In the genomic region with DNA sequence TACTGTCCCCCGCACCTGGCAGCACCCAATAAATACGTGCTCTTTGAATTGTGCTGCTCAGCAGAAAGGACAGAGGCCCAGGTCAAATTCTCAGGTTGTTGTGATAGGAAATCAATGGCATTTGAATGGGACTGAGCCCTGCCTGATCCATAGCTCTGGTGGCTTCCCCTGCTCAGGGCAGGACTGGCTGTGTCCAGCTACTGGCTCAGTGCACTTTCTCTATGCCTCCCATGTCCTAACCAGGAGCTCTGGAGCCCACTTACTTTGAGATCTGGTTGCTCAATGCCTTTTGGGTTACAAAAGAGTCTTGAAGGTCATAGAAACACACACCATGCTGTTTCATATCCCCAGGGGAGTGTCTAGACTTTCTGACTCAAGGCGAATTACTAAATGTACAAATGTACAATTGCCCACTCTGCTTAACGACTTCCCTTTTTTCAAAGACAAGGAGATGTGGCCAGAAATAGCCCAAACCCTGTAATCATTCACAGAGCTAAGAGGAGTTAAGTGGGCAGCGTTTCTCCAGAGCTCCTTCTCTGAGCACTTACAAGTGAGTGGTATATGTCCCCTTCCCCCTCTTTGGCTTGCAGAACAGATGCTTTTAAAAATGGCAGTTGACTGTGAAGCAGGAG, we compare ENCODE assay signal across 12 mouse cellular contexts.
DNase-seq lines count a peak whose midpoint lies in the region; ATAC-seq and TF ChIP-seq lines count a peak whose summit lies in the region.
"Had no signal": no experiment of that assay in that cellular context is flagged by ENCODE, and none has a peak within 500 bp of the region (broad histone marks: within the 10 kb centered on the region; RNA-seq: fewer than 3 reads in every experiment).

No protein-coding gene starts in this region.

- H3K27me3 ChIP-seq in heart, embryonic 13.5 days (replicated peaks) = no peaks in the 10 kb centered on the region
- H3K27me3 ChIP-seq in CH12.LX (replicated peaks) = no peaks in the 10 kb centered on the region
- H3K27me3 ChIP-seq in limb, embryonic 10.5 days (ENCODE audit: low read depth, poor library complexity, severe bottlenecking) = peaks cover 11% of the 10 kb centered on the region; the same call in 1 of the 2 replicates
- H3K27me3 ChIP-seq: embryonic facial prominence, embryonic 12.5 days had no signal

- no peak overlapping the region for H3K4me3 ChIP-seq in heart, embryonic 13.5 days
- peak overlapping the region in 1 of 3 experiments; percentile 7 for H3K4me3 ChIP-seq in CH12.LX (replicated peaks in 1 of 3; ENCODE audit: low read depth in 2 of 3, low read length in 2 of 3, poor library complexity in 1 of 3)
- H3K4me3 ChIP-seq in cortical plate, adult 2 months (ENCODE audit: insufficient read depth, low read length) = no peak overlapping the region
- H3K4me3 ChIP-seq in limb, embryonic 10.5 days = no peak overlapping the region
- H3K4me3 ChIP-seq: embryonic facial prominence, embryonic 12.5 days had no signal

- ATAC-seq in heart, embryonic 13.5 days (ENCODE audit: extremely low read depth, insufficient number of reproducible peaks, low FRiP score, low TSS enrichment) = no peak
- ATAC-seq in megakaryocyte progenitor cell, adult 5-6 weeks (replicated peaks; ENCODE audit: poor library complexity) = peak; percentile 94
- ATAC-seq: midbrain, embryonic 16.5 days had no signal

- TF ChIP-seq EP300 in CH12.LX (IDR thresholded peaks at IDR 0.05; ENCODE audit: low read length) = 0 out of 2 replicates have a peak, but pooled peaks have one; percentile 40

- no peak for DNase-seq in heart, adult 9 months (ENCODE audit: low spot score in 2 of 2)
- DNase-seq in CH12.LX (ENCODE audit: extremely low read depth) = peak; percentile 62
- DNase-seq in limb, embryonic 10.5 days (ENCODE audit: low spot score) = no peak
- DNase-seq in embryo, embryonic 9.5 days (ENCODE audit: extremely low spot score) = no peak
- DNase-seq: gastrocnemius, postnatal 14 days had no signal

- dilution Hi-C loops in CH12.LX (cut with MboI; ENCODE audit: extremely low pct_ligation_motif_present, extremely low pct_unique_long_range_greater_than_20kb, low sequenced_read_pairs) = no loop called here

- H3K9ac ChIP-seq in heart, embryonic 13.5 days = no peak overlapping the region
- H3K9ac ChIP-seq in CH12.LX (ENCODE audit: insufficient read depth, low read depth) = no peak overlapping the region
- H3K9ac ChIP-seq: embryonic facial prominence, embryonic 12.5 days had no signal

- TF ChIP-seq CTCF in CH12.LX (conservative IDR thresholded peaks at IDR 0.05 in 1 of 2, IDR thresholded peaks at IDR 0.05 in 1 of 2; ENCODE audit: low read depth in 2 of 2, low read length in 2 of 2) = no peak
- TF ChIP-seq CTCF in cortical plate, adult 2 months (IDR thresholded peaks at IDR 0.05; ENCODE audit: extremely low read depth, insufficient read depth, low read length) = no peak

- in situ Hi-C loops in CH12.LX (cut with MboI; ENCODE audit: low pct_ligation_motif_present, low pct_unique_long_range_greater_than_20kb, low sequenced_read_pairs) = loop anchor here (5.0 to 25.0 kb wide), 2 partner anchors 68 to 812 kb away; no protein-coding TSS in a partner anchor

- peaks cover 25% of the 10 kb centered on the region for H3K4me1 ChIP-seq in heart, embryonic 13.5 days
- peaks cover 9 to 22% of the 10 kb centered on the region in 2 experiments for H3K4me1 ChIP-seq in CH12.LX (ENCODE audit: control insufficient read depth in 1 of 2, insufficient read depth in 2 of 2)
- H3K4me1 ChIP-seq in cortical plate, adult 2 months (ENCODE audit: control insufficient read depth, insufficient read depth, low read length) = peaks cover 3% of the 10 kb centered on the region; the same call in 1 of the 2 replicates
- peaks cover 22% of the 10 kb centered on the region for H3K4me1 ChIP-seq in limb, embryonic 10.5 days

- H3K4me2 ChIP-seq in heart, embryonic 13.5 days = 0 out of 2 replicates have a peak overlapping the region, but pooled peaks have one; percentile 4
- H3K4me2 ChIP-seq in CH12.LX (ENCODE audit: insufficient read depth, low read depth, poor library complexity, severe bottlenecking) = peak overlapping the region; percentile 94
- H3K4me2 ChIP-seq: embryonic facial prominence, embryonic 12.5 days had no signal

- H3K36me3 ChIP-seq in heart, embryonic 13.5 days = no peaks in the 10 kb centered on the region
- H3K36me3 ChIP-seq in CH12.LX (replicated peaks in 1 of 2; ENCODE audit: control insufficient read depth in 1 of 2, insufficient read depth in 1 of 2, low read length in 1 of 2) = no peaks in the 10 kb centered on the region
- no peaks in the 10 kb centered on the region for H3K36me3 ChIP-seq in limb, embryonic 10.5 days
- H3K36me3 ChIP-seq: embryonic facial prominence, embryonic 12.5 days; G1E had no signal

- no peak overlapping the region for H3K27ac ChIP-seq in heart, embryonic 13.5 days (replicated peaks)
- no peak overlapping the region for H3K27ac ChIP-seq in CH12.LX (ENCODE audit: insufficient read depth, low read depth)
- peak overlapping the region; percentile 29; the same call in 1 of the 2 replicates for H3K27ac ChIP-seq in cortical plate, adult 2 months (ENCODE audit: insufficient read depth, low read length)
- no peak overlapping the region; the same call in 1 of the 2 replicates for H3K27ac ChIP-seq in limb, embryonic 10.5 days
- H3K27ac ChIP-seq: embryonic facial prominence, embryonic 12.5 days; stomach, postnatal 0 days had no signal

- TF ChIP-seq RAD21 in CH12.LX (IDR thresholded peaks at IDR 0.05; ENCODE audit: low read depth, low read length) = no peak

- TF ChIP-seq POLR2A in CH12.LX (IDR thresholded peaks at IDR 0.05; ENCODE audit: low read depth, low read length) = no peak
- no peak for TF ChIP-seq POLR2A in cortical plate, adult 2 months (IDR thresholded peaks at IDR 0.05; ENCODE audit: extremely low read depth, insufficient read depth, low read length)

- H3K79me2 ChIP-seq in CH12.LX (replicated peaks; ENCODE audit: control insufficient read depth, extremely low read depth, insufficient read depth, poor library complexity, severe bottlenecking) = no peaks in the 10 kb centered on the region

- H3K9me3 ChIP-seq in heart, embryonic 13.5 days = no peaks in the 10 kb centered on the region
- no peaks in the 10 kb centered on the region for H3K9me3 ChIP-seq in CH12.LX (replicated peaks; ENCODE audit: low read length)
- no peaks in the 10 kb centered on the region for H3K9me3 ChIP-seq in limb, embryonic 10.5 days (replicated peaks)
- H3K9me3 ChIP-seq: embryonic facial prominence, embryonic 12.5 days; G1E had no signal

- 40% methylated on average over 5 of the region's 5 CpGs for WGBS in heart, embryonic 13.5 days
- 49% methylated on average over 5 of the region's 5 CpGs for WGBS in limb, embryonic 10.5 days

TF ChIP-seq in CH12.LX, 34 proteins besides CTCF, POLR2A, EP300 and RAD21:
- no peak for TF ChIP-seq CHD2 (IDR thresholded peaks at IDR 0.05; ENCODE audit: low read length)
- TF ChIP-seq NELFE (IDR thresholded peaks at IDR 0.05; ENCODE audit: low read depth, low read length) = no peak
- TF ChIP-seq MYC (IDR thresholded peaks at IDR 0.05; ENCODE audit: low read depth, low read length) = 0 out of 2 replicates have a peak, but pooled peaks have one; percentile 24
- 0 out of 2 replicates have a peak, but pooled peaks have one; percentile 31 for TF ChIP-seq MAX (IDR thresholded peaks at IDR 0.05; ENCODE audit: low read length)
- TF ChIP-seq BHLHE40 (IDR thresholded peaks at IDR 0.05; ENCODE audit: low read depth, low read length) = 0 out of 2 replicates have a peak, but pooled peaks have one; percentile 11
- TF ChIP-seq MEF2A (IDR thresholded peaks at IDR 0.05; ENCODE audit: borderline replicate concordance, low read depth, low read length) = peak; percentile 78; the same call in 1 of the 2 replicates
